Mouse (Mus musculus): Measurements from ENCODE around the gene D630003M21Rik.

GRCm38 (mm10) chr2:158225301-158225700 lies 3.7 kb downstream of the D630003M21Rik start:
- TF ChIP-seq CTCF (IDR thresholded peaks at IDR 0.05; ENCODE audit: low read depth) (peak; percentile 69), EP300 (optimal IDR thresholded peaks at IDR 0.05) (no peak)
